Mouse (Mus musculus) liver, postnatal 0 days (tissue): Measurements from ENCODE around the gene Mymx. TPM values are rescaled to one million over a fixed set of nuclear protein-coding genes. Genes with fewer than 3 reads are reported as not detected.
A peak's percentile ranks its signal among the peaks of the same experiment; 100 is the strongest.

Experiments
- ATAC-seq: fragments of 200-750 bp; cut with Nextera tagmentation; 2 replicates; pipeline ENCODE4 v1.8.0; 2017; ENCODE audit warnings: mild to moderate bottlenecking, moderate library complexity
- DNase-seq: peaks from one replicate; pipeline ENCODE4 v3.0.0-alpha.2; 2016
- H3K27ac ChIP-seq: fragments of 300-500 bp; sonication (generic); 2 replicates; pipeline ENCODE4 v1.5.1; 2014; ENCODE audit warnings: antibody characterized with exemption, moderate library complexity, mild to moderate bottlenecking, low read depth
- H3K27me3 ChIP-seq: fragments of 300-500 bp; sonication (generic); 2 replicates; pipeline ENCODE4 v1.6.1; 2014; ENCODE audit warnings: low read length, control low read depth, mixed read lengths; ENCODE audit not compliant: insufficient read depth
- H3K36me3 ChIP-seq: fragments of 300-500 bp; sonication (generic); replicated peaks from 2 replicates; pipeline ENCODE4 v1.6.1; 2014; ENCODE audit warnings: mild to moderate bottlenecking, control low read depth, low read length, moderate library complexity, mixed read lengths; ENCODE audit not compliant: insufficient read depth
- H3K4me1 ChIP-seq: fragments of 300-500 bp; sonication (generic); 2 replicates; pipeline ENCODE4 v1.6.1; 2014; ENCODE audit warnings: antibody characterized with exemption, mild to moderate bottlenecking, control low read depth; ENCODE audit not compliant: insufficient read depth
- H3K4me2 ChIP-seq: fragments of 300-500 bp; sonication (generic); 2 replicates; pipeline ENCODE4 v1.6.1; 2014; ENCODE audit warnings: low read depth, mild to moderate bottlenecking, low read length, moderate library complexity, mixed read lengths
- H3K4me3 ChIP-seq: fragments of 300-500 bp; sonication (generic); 2 replicates; pipeline ENCODE4 v1.5.1; 2014; ENCODE audit warnings: low read depth, low read length
- H3K9ac ChIP-seq: fragments of 300-500 bp; sonication (generic); replicated peaks from 2 replicates; pipeline ENCODE4 v1.6.1; 2014; ENCODE audit warnings: mild to moderate bottlenecking, moderate library complexity
- H3K9me3 ChIP-seq: fragments of 300-500 bp; sonication (generic); 2 replicates; pipeline ENCODE4 v1.6.1; 2016; ENCODE audit warnings: mild to moderate bottlenecking, control low read depth, low read length, mixed read lengths
- CTCF ChIP-seq: sonication (generic); IDR thresholded peaks from 2 replicates; pipeline ENCODE4 v1.5.1; 2016; ENCODE audit warnings: antibody characterized with exemption, low read depth
- EP300 ChIP-seq: IDR thresholded peaks from 2 replicates; pipeline ENCODE4 v1.6.1; 2016; ENCODE audit warnings: antibody characterized with exemption, low read depth, mild to moderate bottlenecking
- WGBS: fragments of 180-500 bp; shearing (Covaris S2); extraction: QIAGEN DNeasy Blood & Tissue Kit; methylation state at CpG from one replicate; pipeline ENCODE4 v1.1.7; 2014; ENCODE audit not compliant: insufficient replicate concordance; 5-methylcytosine and 5-hydroxymethylcytosine counted together
- polyA plus RNA-seq: library from polyadenylated mRNA; unstranded; fragments of >200 nt; fragmentation: Nextera tagmentation; extraction: Ambion mirVana; gene quantifications from 2 replicates; pipeline ENCODE4 v1.2.1, GENCODE M21; 2015

The Mymx gene
- polyA plus RNA-seq, 1 experiment from 2014 or later, result not detected

GRCm38 (mm10) chr17:45575123-45575897 is 26.6 kb downstream of the Mymx start:
- peaks cover 15% of the 10 kb centered on the region for H3K36me3 ChIP-seq
- no peak overlapping the region; the same call in 1 of the 2 replicates for H3K9ac ChIP-seq
- DNase-seq (no peak), ATAC-seq (no peak)
- H3K4me3 ChIP-seq, result no peak overlapping the region
- H3K27ac ChIP-seq, result peak overlapping the region; percentile 96
- no peaks in the 10 kb centered on the region for H3K9me3 ChIP-seq
- H3K27me3 ChIP-seq, result no peaks in the 10 kb centered on the region
- H3K4me1 ChIP-seq, result peaks cover 18% of the 10 kb centered on the region
- WGBS, result 95% methylated on average over 8 of the region's 8 CpGs
- TF ChIP-seq CTCF, result no peak
- TF ChIP-seq EP300, result no peak
- peak overlapping the region; percentile 98; the same call in 1 of the 2 replicates for H3K4me2 ChIP-seq

- ATAC-seq (peak; percentile 32), DNase-seq (peak; percentile 68)
- H3K9ac ChIP-seq, result peak overlapping the region; percentile 98
- H3K9me3 ChIP-seq, result no peaks in the 10 kb centered on the region
- 3% methylated on average over 17 of the region's 17 CpGs for WGBS
- peaks cover 25% of the 10 kb centered on the region for H3K36me3 ChIP-seq
- H3K27ac ChIP-seq, result peak overlapping the region; percentile 96
- H3K4me3 ChIP-seq, result peak overlapping the region; percentile 100
- H3K27me3 ChIP-seq, result no peaks in the 10 kb centered on the region
- TF ChIP-seq CTCF, result no peak
- TF ChIP-seq EP300, result no peak
- peak overlapping the region; percentile 98 for H3K4me2 ChIP-seq
- peaks cover 20% of the 10 kb centered on the region for H3K4me1 ChIP-seq
These were observed 27.7 kb downstream of the Mymx start for GRCm38 (mm10) chr17:45574129-45574761.

GRCm38 (mm10) chr17:45573780-45574123 is 28.1 kb downstream of the Mymx start:
- Histone ChIP-seq H3K36me3 (peaks cover 30% of the 10 kb centered on the region), H3K4me2 (peak overlapping the region; percentile 98), H3K27ac (peak overlapping the region; percentile 96), H3K9ac (peak overlapping the region; percentile 98), H3K27me3 (no peaks in the 10 kb centered on the region), H3K4me3 (peak overlapping the region; percentile 100), H3K9me3 (no peaks in the 10 kb centered on the region), H3K4me1 (peaks cover 20% of the 10 kb centered on the region)
- whole genome bisulfite sequencing, result under 1% methylated on average over 15 of the region's 18 CpGs
- TF ChIP-seq EP300 (peak; percentile 48), CTCF (no peak)
- DNase-seq, result peak; percentile 94
- peak; percentile 72 for ATAC-seq

- H3K36me3 ChIP-seq, result peaks cover 36% of the 10 kb centered on the region
- TF ChIP-seq EP300 (peak; percentile 17), CTCF (no peak)
- peak within 1 kb of the TSS; percentile 98 for H3K4me2 ChIP-seq
- H3K4me1 ChIP-seq, result peaks cover 20% of the 10 kb centered on the region
- H3K27ac ChIP-seq, result peak within 1 kb of the TSS; percentile 96
- peak; percentile 84 for ATAC-seq
- H3K4me3 ChIP-seq, result peak within 1 kb of the TSS; percentile 100
- DNase-seq, result peak; percentile 98
- H3K27me3 ChIP-seq, result no peaks in the 10 kb centered on the region
- WGBS, result under 1% methylated on average over 40 of the region's 41 CpGs
- no peaks in the 10 kb centered on the region for H3K9me3 ChIP-seq
- peak within 1 kb of the TSS; percentile 98 for H3K9ac ChIP-seq
These were observed 28.7 kb downstream of the Mymx start, which contains the start of gene Hsp90ab1 for GRCm38 (mm10) chr17:45573087-45573779. TSS of gene Hsp90ab1 (minus strand) at chr17:45573271.

- WGBS, result under 1% methylated on average over 48 of the region's 57 CpGs
These were observed 29.5 kb downstream of the Mymx start for GRCm38 (mm10) chr17:45572103-45573086.

More at GRCm38 (mm10) chr17:45572103-45573086, 29.5 kb downstream of the Mymx start:
- Histone ChIP-seq H3K4me1 (peaks cover 20% of the 10 kb centered on the region), H3K36me3 (peaks cover 42% of the 10 kb centered on the region), H3K27ac (peak overlapping the region; percentile 96), H3K4me3 (peak overlapping the region; percentile 100), H3K27me3 (no peaks in the 10 kb centered on the region), H3K4me2 (peak overlapping the region; percentile 98), H3K9me3 (no peaks in the 10 kb centered on the region), H3K9ac (peak overlapping the region; percentile 98)
- no peak for TF ChIP-seq EP300
- peak; percentile 11; the same call in 1 of the 2 replicates for TF ChIP-seq CTCF
- DNase-seq (peak; percentile 82), ATAC-seq (peak; percentile 58)
